Mouse (Mus musculus) lung, postnatal 25 days (tissue): Measurements from ENCODE around the gene Srpr.

Experiments used
- DNase-seq: peaks from one replicate; pipeline ENCODE4 v3.0.0; 2022; ENCODE audit warnings: low spot score

The Srpr gene

DNA sequence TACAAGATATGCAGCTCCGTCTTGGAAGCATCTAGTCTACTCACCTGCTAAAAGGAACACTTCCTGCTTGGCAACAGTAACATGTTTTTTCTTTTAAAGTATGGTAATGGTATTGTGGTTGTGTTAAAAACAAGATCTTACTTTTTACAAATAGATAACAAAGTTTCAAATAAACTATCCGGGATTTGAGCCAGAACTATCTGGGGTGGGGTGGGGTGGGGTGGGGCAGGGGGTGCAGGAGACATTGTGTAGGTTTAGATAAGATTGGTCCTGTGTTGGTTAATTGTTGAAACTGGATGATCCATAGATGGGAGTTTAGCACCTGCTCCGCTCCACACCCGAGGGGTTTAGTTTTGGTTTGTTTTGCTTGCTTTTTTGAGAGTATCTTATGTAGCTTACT, 62.4 kb downstream of the Srpr start:
- DNase-seq = no peak

GRCm38 (mm10) chr9:35263431-35263830, 63.5 kb downstream of the Srpr start:
- DNase-seq = no peak

DNA sequence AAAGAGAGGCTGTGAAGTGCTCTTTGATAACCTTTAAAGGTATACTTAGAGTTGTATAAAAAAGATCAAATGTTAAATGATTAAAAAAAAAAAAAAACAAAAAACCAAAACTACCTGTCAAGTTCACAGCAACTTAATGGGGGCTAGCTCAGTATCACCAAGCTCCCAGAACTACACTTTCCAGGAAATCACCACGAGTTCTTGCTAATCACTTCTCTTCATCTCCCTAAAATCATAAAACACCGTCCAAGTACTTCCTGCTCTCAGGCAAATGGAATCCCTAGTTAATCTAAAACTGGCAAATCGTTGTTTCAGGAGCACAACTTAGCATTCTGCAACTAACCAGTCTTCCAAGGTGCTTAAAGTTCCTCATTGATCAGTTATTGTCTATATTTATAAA, 64.5 kb downstream of the Srpr start:
- no peak for DNase-seq

DNA sequence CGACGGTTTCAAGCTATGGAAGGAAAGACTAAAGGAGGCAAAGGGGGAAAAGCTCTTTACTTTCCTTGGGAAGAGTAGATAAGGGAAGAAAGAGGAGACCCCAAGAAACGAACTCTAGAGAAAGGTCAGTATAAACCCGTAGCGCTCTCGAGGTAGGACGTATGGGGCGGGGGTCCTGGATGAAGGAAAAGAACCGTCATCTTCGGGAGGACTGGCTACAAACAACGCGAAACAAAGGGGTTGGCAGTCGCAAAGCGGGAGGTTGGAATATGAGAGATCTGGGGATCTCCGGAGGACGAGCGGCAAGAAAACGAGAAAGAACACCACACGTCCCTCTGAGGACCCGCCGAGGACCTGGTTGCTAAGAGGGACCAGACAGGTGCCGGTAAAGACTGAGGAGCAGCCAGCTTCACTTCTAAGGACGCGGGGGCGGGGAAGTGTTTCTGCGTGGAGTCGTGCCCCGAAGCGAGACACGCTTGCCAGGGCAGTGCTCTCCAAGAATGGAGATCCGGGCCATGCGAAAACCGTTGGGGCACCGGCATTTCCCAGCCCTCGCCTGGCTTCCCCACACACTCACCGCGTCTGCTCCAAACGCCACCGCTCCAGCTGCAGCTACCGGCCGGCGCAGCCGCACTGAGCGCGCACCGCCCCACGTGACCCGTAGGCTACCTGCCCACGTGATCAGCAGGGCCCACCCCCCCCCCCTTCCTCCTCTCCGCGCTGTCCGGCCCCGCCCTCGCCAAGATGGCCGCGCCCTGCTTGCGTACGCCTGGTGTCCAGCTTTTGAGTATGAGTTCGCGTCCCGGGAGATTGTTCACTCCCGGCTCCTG, 67.4 kb downstream of the Srpr start, which contains the start of the genes Fam118b and Rpusd4:
Gene Fam118b (minus strand): TSS at position 660 of the 830 bp plus-strand sequence.
Gene Rpusd4 (plus strand): TSS at position 720 of the 830 bp plus-strand sequence.
- peak; percentile 92 for DNase-seq

DNA sequence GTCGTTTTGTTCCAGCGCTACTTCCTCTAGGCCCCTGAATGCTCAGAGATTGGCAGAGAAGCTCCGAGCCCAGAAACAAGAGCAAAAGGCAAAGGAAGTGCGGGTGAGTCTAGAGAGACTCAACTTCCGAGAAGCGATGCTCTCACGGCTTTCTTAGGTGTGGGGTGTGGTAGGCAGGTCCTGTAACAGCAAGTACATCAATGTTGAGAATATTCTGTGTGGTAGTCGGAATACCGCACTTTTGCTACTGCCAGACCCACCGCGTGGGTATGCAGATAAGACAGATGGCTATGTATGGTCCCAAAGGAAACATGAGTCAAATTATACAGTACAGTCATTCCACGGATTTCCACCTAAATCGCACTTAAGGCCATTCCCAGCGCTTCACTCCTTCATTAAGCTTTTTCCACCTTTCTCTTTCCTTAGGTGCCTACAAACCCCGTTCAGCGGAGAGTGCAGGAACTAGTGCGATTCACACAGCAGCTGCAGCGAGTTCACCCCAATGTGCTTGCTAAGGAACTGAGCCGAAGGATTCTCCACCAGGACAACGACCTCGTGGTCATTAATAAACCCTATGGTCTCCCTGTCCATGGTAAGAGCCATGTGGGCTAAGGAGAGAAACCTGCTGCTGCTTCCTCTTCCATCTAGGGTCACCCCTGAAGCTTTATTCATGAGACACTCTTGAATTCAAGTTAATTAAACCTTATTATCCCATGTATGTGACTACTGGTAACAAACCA, 68.2 kb downstream of the Srpr start:
- no peak for DNase-seq

DNA sequence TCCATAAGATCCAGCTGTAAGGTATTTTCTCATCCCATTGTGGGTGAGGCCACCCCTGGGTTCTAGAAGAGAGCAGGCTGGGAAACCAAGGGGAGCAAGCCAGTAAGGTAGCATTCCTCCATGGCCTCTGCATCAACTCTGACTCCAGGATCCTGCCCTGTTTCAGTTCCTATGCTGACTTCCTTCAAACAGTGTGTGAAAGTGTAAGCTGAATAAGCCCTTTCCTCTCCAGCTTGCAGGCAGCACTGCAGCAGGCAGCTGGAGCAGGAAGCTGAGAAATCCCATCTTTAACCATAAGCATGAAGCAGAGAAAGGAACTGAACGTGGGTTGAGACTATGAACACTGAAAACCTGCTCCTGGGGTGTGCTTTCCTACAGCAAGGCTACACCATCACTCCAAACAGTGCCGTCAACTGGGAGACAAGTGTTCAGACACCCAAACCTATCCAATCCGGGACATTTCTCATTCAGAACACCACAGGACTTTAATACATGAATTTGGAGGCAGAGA, 77.9 kb downstream of the Srpr start:
- DNase-seq = no peak

DNA sequence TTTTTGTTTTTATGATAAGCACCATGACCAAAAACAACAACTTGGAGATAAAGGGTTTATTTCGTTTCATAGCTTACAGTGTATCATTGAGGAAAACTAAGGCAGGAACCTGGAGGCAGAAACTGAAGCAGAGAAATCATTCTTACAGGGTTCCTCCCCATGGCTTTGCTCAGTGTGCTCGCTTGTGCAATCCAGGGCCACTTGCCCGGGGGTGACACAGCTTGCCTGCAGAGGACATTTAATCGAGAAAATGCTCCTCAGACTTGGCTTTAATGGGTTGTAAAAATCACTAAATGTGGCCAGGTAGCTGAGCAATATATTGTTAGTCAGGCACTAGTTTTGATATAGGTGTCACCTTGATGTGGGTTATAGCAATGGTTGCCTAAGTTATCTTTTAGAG, 78.5 kb downstream of the Srpr start:
- no peak for DNase-seq

GRCm38 (mm10) chr9:35282006-35282850, 82.3 kb downstream of the Srpr start:
- DNase-seq = peak; percentile 56

DNA sequence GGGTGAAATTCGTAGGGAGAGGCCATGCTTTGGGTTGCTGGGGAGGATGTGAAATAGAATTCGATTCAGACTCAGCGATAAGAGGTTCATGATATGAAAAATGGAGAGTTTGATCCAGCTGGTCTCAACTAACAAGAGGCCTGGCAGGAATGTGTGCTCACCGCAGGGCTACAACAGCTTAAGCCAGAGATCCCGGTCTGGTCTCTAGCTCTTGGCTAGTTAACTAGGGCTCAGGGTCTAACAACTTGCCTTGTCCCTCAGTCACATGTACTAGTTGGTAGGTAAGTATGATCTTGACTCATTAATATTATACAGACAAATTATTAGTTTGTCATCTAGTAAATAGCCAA, 82.9 kb downstream of the Srpr start:
- no peak for DNase-seq

DNA sequence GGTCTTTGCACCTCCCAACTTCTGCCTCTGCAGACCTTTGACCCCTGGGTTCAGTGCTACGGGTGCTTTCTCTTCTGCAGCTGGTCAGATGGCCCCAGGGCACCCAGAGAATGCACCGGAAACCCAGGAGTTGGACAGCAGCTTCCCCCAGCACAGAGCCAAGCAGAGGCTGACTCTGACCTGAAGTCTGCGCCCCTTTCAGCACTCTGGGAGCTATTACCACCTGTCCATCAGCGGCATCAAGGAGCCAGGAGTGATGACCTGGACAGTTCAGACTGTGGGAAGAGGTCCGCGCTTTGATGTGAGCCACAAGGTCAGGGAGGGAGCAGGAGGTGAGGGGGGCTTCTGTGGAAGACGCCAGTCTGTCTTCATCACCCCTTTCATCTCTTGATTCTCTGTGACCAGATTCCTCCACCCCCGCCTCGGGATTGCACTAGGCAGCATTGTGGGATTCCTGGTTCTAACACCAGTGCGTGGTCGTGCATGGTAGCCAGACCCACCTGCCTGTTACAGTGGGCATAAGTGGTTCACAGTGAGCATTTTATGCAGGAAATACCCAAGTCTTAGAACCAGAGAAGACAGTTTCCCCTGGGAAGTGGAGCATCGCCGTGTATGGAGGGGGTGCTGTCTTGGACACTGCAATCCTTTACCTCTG, 83.6 kb downstream of the Srpr start:
- no peak for DNase-seq

GRCm38 (mm10) chr9:35284351-35284750, 84.4 kb downstream of the Srpr start:
- no peak for DNase-seq

- no peak for DNase-seq
Observed at GRCm38 (mm10) chr9:35286351-35286750, 86.4 kb downstream of the Srpr start.

DNA sequence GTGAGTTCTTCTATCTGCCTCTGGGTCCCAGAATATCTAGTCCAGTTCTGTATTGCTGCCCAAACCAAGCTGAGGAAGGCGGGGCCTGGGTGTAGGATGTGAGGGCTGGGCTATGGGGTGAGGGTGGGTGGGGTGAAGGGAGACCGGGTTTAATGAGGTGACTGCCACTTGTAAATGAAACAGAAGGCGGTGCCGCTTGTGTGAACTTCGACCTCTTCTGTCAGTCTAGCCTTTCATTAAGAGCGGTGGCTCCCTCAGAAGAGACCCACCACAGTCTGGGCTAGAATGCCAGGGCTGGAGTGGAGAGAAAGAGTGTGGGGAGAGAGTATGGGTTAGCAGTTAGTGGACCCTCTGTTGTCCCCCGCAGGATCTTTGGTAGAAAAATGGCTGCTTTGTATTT, 90.0 kb downstream of the Srpr start:
- DNase-seq = no peak

DNA sequence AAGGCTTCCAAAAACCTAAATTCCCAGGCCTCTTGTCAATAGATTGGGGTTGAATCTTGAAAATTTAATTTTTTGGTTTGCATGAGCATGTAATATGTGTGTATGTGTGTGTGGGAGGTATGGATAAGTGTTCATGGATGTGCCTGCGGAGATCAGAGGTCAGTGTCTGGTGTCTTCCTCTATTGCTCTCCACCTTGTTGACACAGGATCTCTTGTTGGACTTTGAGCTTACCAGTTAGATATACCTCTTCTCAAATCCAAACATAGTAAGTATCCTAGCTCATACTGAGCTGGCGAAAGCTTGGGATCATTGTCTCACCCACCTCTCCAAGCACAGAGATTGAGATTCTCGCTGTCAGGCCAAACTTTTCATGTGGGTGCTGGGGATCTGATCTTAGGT, 90.4 kb downstream of the Srpr start:
- no peak for DNase-seq

DNA sequence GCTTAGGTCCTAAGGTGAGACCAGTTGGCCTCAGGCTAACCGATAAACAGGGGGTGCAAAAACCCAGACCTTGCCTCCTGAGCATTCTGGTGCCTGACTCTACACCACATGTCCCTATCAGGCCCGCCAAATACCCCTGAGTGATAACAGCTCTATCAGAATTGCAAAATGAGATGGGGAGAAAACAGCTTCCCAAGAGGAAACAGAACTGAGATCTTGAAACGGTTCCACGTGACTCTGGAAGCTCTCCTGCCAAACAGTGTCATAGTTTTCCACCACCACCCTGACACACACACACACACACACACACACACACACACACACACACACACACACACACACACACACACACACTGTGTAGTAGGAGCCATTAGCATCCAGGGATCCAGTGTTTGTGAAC, 90.9 kb downstream of the Srpr start:
- no peak for DNase-seq

- peak; percentile 18 for DNase-seq
Observed at GRCm38 (mm10) chr9:35293465-35293864, 93.5 kb downstream of the Srpr start.
